Mouse (Mus musculus) thymus, postnatal 36 days (tissue): ENCODE data around the gene Plxnd1.

ENCODE experiments used
- DNase-seq, 2 experiments: peaks; one replicate each; pipeline ENCODE4 v3.0.0; 2022; ENCODE audit warnings: mixed read lengths in 2 of 2

The Plxnd1 gene

DNA sequence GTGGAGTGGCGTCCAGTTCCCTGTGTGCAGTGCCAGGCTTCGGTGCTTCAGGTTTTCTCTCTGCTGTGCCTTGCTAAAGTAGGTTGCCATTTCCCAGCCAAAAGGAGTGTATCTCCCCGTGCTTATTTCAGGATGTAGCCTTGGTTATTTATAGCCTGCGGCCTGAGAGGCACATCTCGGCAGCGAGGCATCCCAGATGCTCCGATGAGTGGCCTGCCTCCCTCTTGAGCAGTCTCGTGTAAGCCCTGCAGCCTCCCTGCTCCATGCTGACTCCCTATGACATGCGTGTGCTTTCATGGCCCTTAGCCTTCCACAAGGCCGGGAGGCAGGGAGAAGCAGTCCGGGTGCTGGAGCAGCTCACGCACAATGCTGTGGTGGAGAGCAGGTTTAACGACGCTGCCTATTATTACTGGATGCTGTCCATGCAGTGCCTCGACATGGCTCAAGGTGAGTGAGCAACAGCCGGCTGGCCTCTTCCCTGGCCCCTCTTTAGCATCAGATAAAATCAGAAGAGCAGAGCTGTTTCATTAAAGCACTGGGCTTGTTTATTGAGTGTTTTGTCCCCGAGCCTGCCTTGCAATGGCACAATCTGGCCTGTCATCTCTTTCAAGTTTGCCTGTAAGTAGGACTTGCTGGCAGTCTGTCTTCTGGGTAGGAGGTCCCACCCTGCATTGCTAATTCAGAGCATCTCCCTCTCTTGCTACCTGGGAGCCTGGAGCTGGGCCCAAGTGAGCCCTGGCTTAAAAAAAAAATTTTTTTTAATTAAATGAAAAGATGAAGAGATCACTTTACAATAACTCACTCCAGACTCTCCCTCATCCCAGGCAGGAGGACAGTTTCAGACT lies 79.0 kb downstream of the Plxnd1 start:
- no peak for DNase-seq

DNA sequence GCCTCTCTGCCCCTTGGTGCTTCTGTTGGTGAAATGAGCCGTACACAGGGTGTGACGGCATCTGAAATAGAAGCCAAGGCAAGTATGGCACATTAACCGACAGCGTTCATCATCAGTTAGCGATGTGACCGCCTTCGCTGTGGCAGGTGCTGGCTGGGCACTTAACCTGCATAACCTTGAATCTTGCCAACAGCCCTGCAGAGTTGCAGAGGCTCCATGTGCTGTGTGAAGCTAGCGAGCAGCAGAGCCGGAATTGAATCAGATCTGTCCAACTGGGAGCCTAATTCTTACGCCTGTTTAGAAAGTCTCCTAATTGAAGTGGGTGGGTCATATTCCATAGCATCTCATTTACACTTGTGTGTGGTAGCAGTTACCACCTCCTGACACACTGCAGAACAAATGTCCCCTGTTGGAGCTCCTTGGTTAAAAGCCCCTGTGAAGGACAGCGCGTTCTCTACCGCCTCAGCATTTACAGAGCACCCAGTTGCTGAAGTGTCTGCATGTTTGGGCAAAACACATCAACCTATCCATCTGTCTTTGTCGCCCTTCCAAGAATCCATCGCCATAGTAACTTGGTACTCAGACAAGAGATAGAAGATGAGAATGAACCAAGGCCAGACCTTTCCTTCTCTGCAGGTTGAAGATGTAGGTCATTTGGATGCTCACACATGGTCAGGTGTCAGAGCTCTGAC lies 80.1 kb downstream of the Plxnd1 start:
- no peak for DNase-seq

DNA sequence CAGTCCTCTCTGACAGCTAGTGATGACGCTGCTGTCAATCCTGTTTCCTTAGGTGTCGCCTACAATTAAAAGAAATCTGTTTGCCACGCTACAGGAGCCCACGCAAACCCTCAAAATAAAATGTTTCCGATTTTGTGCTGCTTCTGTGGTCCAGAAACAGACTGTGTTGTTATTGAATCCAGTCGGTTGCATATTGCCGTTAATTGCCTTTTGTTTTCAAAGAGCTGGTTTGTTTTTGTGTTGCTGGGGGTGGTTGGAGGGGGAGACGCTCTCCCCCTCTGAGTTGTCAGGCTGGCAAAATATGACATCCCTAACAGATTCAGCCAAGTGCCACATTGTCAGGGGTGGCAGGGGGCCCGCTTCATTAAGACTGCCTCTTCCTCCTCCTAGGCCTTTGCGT lies 81.3 kb downstream of the Plxnd1 start:
- no peak for DNase-seq

DNA sequence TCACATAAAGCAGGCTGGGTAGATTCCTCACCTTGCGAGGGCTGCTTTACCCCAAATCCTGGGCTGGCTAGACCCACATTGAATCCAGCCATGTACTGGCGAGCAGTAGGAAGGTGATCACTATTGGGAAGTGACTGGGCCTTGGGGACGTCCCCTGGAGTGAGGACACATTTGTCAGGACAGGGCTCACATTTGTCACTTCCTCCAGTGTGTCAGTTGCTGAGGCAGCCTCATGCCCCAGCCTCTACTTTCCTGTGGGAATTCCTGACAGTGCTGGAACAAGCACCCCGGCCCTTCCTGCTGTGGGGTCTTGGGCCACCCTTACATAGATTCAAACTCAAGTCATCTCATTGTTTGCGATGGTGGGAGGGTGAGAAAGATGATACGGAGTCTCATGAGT lies 83.0 kb downstream of the Plxnd1 start:
- no peak for DNase-seq

DNA sequence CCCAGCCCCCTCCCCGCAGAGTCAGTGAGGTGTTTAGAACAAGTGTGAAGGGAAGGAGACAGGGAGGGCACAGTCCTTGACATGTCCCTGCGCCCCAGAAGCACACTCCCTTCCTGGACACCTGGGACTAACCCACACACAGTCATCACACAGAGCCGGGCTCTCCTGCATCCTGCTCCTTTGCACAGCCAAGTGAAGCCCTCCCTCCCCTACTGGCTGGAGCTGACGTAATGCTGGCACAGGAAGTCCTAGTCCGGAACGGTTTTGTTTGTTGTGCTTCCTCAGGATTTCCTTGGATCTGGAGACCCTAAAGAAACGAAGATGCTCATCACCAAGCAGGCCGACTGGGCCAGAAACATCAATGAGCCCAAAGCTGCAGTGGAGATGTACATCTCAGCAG lies 84.9 kb downstream of the Plxnd1 start:
- peak; percentile 21 to 43 for DNase-seq

DNA sequence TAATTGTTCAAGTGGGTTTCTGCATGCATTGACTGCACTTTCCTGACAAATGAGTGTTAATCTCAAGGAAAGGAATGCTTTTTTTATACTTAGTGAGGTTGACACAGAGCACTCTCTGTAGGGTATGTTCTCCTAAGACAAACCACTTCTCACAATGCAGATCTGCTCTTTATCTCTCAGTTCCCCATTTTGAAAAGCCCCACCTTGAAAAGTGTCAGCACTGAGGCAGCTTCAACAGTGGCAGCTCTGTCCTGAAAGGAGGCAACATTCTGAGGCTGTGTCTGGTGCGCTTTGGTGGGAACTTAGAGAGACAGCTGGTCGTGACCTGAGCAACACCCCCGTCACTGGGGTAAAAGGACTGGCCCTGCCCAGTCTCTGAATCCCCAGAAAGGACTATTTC lies 85.8 kb downstream of the Plxnd1 start:
- DNase-seq = no peak

DNA sequence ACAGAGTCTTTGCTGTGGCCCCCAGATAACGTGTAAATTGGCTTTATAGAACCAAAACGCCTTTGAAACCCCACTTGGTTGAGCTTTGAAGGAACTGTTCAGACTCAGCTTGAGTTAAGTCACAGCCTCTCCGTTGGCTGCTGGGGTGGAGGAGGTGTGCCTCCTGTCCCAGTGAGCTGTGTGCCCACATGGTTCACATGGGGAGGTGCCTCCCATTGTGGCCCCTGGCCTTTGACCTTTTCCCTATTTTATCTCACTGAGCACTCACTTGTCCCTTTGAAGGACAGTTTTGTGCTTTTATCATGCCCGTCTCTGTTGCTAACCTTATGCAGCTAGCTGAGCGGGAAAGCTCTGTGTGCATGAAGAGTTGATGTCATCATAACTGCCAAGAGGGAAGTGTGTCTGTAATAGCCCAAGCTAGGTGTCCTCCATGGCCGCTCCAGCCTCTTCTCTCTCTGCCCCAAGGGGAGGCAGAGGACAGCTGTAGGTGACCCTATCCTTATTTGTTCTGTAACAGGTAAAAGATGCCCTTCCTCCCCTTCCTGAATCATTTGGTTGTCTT lies 86.3 kb downstream of the Plxnd1 start:
- DNase-seq = no peak

DNA sequence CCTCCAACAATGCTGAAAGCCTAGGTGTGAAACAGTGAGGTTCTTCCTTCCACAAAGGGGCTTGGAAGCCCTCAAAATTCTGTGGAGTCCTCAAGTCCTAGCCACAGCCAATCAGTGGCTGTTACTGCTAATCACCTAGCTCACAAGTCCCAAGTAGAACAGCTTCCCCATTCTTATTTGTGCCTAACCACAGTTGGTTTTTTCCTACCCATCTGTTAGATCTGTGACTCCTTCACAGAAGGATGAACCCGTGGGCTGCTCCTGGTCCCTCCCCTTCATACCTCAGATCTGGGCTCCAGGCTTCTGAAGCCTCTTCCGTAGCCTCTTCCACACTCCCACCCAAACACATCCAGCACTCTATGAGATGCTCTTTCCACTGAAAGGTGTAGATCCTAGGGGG lies 87.9 kb downstream of the Plxnd1 start:
- no peak for DNase-seq

DNA sequence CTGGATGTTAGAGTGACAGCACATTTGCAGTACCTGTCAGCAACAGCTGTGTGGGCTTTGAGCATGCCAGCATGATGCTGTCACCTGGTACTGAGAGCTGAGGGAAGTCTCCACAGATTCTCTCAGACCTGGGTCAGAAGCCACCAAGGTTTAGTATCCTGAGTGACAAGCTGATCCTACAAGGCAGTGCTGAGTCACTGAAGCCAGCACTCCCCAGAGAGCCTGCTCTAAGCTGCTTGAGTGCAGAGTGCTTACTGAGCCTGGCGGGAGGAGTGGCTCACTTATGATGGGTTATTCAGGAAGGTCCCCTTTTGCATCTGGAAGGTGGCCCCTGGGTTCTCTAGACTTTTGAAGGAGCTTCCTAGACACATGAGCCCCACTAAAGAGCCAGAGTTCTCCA lies 88.3 kb downstream of the Plxnd1 start:
- DNase-seq = no peak

DNA sequence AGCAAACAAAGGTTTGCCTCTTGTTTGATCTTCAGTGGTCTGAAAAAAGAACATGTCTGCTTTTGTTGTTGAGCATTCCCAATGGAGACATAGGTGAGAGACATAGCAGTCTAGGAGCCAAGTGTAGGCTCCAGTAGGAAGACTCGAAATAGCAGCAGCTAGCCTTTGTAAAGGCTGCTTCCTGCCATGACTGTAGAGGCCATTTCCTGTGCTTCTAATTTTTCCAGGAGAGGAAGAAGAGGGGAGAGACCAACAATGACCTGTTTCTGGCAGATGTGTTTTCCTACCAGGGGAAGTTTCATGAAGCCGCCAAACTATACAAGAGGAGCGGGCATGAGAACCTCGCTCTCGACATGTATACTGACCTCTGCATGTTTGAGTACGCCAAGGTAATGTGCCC lies 89.2 kb downstream of the Plxnd1 start:
- no peak for DNase-seq
